Mouse (Mus musculus): ENCODE results near the gene Asxl2. TPM values are rescaled to one million over a fixed set of nuclear protein-coding genes. Genes with fewer than 3 reads are reported as not detected.

Asxl2 gene
- polyA plus RNA-seq (2014; fragmentation: Nextera tagmentation; extraction: Ambion mirVana), result 19.7 and 22.0 TPM in 2 replicates

GRCm38 (mm10) chr12:3426530-3427034 is at the start of gene Asxl2:
Asxl2 (plus strand) TSS chr12:3426857.
- ATAC-seq (replicated peaks; ENCODE audit: low FRiP score) (peak; percentile 96), DNase-seq (ENCODE audit: low spot score) (peak; percentile 99)
- Histone ChIP-seq H3K4me1 (replicated peaks; ENCODE audit: control insufficient read depth, insufficient read depth, low read length) (no peaks in the 10 kb centered on the region), H3K9me3 (ENCODE audit: control insufficient read depth, low read length) (no peaks in the 10 kb centered on the region), H3K36me3 (ENCODE audit: control insufficient read depth, insufficient read depth, low read length) (no peaks in the 10 kb centered on the region), H3K27me3 (ENCODE audit: control insufficient read depth, insufficient read depth, low read length) (no peaks in the 10 kb centered on the region), H3K4me2 (ENCODE audit: low read depth, low read length, severe bottlenecking) (peak within 1 kb of the TSS; percentile 56), H3K27ac (ENCODE audit: low read depth, low read length) (peak within 1 kb of the TSS; percentile 89), H3K4me3 (ENCODE audit: low read depth, low read length) (peak within 1 kb of the TSS; percentile 90), H3K9ac (ENCODE audit: low read length) (peak within 1 kb of the TSS; percentile 93)
- WGBS, result under 1% methylated on average over 53 of the region's 53 CpGs

GRCm38 (mm10) chr12:3377190-3377589 is 49.5 kb upstream of the Asxl2 start:
- Histone ChIP-seq H3K36me3 (ENCODE audit: control insufficient read depth, insufficient read depth, low read length) (no peaks in the 10 kb centered on the region; the same call in 1 of the 2 replicates), H3K4me2 (ENCODE audit: low read depth, low read length, severe bottlenecking) (no peak overlapping the region), H3K9me3 (ENCODE audit: control insufficient read depth, low read length) (no peaks in the 10 kb centered on the region), H3K4me3 (ENCODE audit: low read depth, low read length) (no peak overlapping the region), H3K9ac (ENCODE audit: low read length) (no peak overlapping the region), H3K27me3 (ENCODE audit: control insufficient read depth, insufficient read depth, low read length) (no peaks in the 10 kb centered on the region), H3K4me1 (replicated peaks; ENCODE audit: control insufficient read depth, insufficient read depth, low read length) (no peaks in the 10 kb centered on the region), H3K27ac (ENCODE audit: low read depth, low read length) (no peak overlapping the region)
- WGBS, result 30% methylated on average over 3 of the region's 3 CpGs
- no peak for DNase-seq (ENCODE audit: low spot score)
- ATAC-seq (replicated peaks; ENCODE audit: low FRiP score), result no peak

GRCm38 (mm10) chr12:3377755-3378154 is 48.9 kb upstream of the Asxl2 start:
- Histone ChIP-seq H3K9me3 (ENCODE audit: control insufficient read depth, low read length) (no peaks in the 10 kb centered on the region), H3K27ac (ENCODE audit: low read depth, low read length) (no peak overlapping the region), H3K9ac (ENCODE audit: low read length) (no peak overlapping the region), H3K4me2 (ENCODE audit: low read depth, low read length, severe bottlenecking) (no peak overlapping the region), H3K4me1 (replicated peaks; ENCODE audit: control insufficient read depth, insufficient read depth, low read length) (no peaks in the 10 kb centered on the region), H3K4me3 (ENCODE audit: low read depth, low read length) (no peak overlapping the region), H3K27me3 (ENCODE audit: control insufficient read depth, insufficient read depth, low read length) (no peaks in the 10 kb centered on the region), H3K36me3 (ENCODE audit: control insufficient read depth, insufficient read depth, low read length) (no peaks in the 10 kb centered on the region; the same call in 1 of the 2 replicates)
- no peak for DNase-seq (ENCODE audit: low spot score)
- no peak for ATAC-seq (replicated peaks; ENCODE audit: low FRiP score)
- 84% methylated on average over 5 of the region's 5 CpGs for WGBS

- ATAC-seq (replicated peaks; ENCODE audit: low FRiP score) (no peak), DNase-seq (ENCODE audit: low spot score) (no peak)
- Histone ChIP-seq H3K4me2 (ENCODE audit: low read depth, low read length, severe bottlenecking) (no peak overlapping the region), H3K4me3 (ENCODE audit: low read depth, low read length) (no peak overlapping the region), H3K36me3 (ENCODE audit: control insufficient read depth, insufficient read depth, low read length) (peaks cover 7% of the 10 kb centered on the region; the same call in 1 of the 2 replicates), H3K9ac (ENCODE audit: low read length) (no peak overlapping the region), H3K9me3 (ENCODE audit: control insufficient read depth, low read length) (no peaks in the 10 kb centered on the region), H3K27me3 (ENCODE audit: control insufficient read depth, insufficient read depth, low read length) (no peaks in the 10 kb centered on the region), H3K4me1 (replicated peaks; ENCODE audit: control insufficient read depth, insufficient read depth, low read length) (0 out of 2 replicates have a peak, but pooled peaks cover 2% of the 10 kb centered on the region), H3K27ac (ENCODE audit: low read depth, low read length) (no peak overlapping the region)
- WGBS, result 80% methylated on average over 1 of the region's 1 CpGs
Measured at GRCm38 (mm10) chr12:3384860-3385259, 41.8 kb upstream of the Asxl2 start.

GRCm38 (mm10) chr12:3385271-3385670 is 41.4 kb upstream of the Asxl2 start:
- H3K9ac ChIP-seq (ENCODE audit: low read length), result no peak overlapping the region
- H3K27ac ChIP-seq (ENCODE audit: low read depth, low read length), result no peak overlapping the region

GRCm38 (mm10) chr12:3385940-3386339 is 40.7 kb upstream of the Asxl2 start:
- no peaks in the 10 kb centered on the region for H3K9me3 ChIP-seq (ENCODE audit: control insufficient read depth, low read length)
- no peak overlapping the region for H3K4me3 ChIP-seq (ENCODE audit: low read depth, low read length)
- H3K4me2 ChIP-seq (ENCODE audit: low read depth, low read length, severe bottlenecking), result no peak overlapping the region
- no peaks in the 10 kb centered on the region for H3K27me3 ChIP-seq (ENCODE audit: control insufficient read depth, insufficient read depth, low read length)
- DNase-seq (ENCODE audit: low spot score) (no peak), ATAC-seq (replicated peaks; ENCODE audit: low FRiP score) (no peak)
- H3K27ac ChIP-seq (ENCODE audit: low read depth, low read length), result no peak overlapping the region
- 64% methylated on average over 10 of the region's 10 CpGs for WGBS
- peaks cover 7% of the 10 kb centered on the region; the same call in 1 of the 2 replicates for H3K36me3 ChIP-seq (ENCODE audit: control insufficient read depth, insufficient read depth, low read length)
- H3K9ac ChIP-seq (ENCODE audit: low read length), result no peak overlapping the region
- H3K4me1 ChIP-seq (replicated peaks; ENCODE audit: control insufficient read depth, insufficient read depth, low read length), result 0 out of 2 replicates have a peak, but pooled peaks cover 2% of the 10 kb centered on the region

More at GRCm38 (mm10) chr12:3385271-3385670, 41.4 kb upstream of the Asxl2 start:
- DNase-seq (ENCODE audit: low spot score) (no peak), ATAC-seq (replicated peaks; ENCODE audit: low FRiP score) (no peak)
- Histone ChIP-seq H3K27me3 (ENCODE audit: control insufficient read depth, insufficient read depth, low read length) (no peaks in the 10 kb centered on the region), H3K4me1 (replicated peaks; ENCODE audit: control insufficient read depth, insufficient read depth, low read length) (0 out of 2 replicates have a peak, but pooled peaks cover 2% of the 10 kb centered on the region), H3K36me3 (ENCODE audit: control insufficient read depth, insufficient read depth, low read length) (peaks cover 7% of the 10 kb centered on the region; the same call in 1 of the 2 replicates), H3K9me3 (ENCODE audit: control insufficient read depth, low read length) (no peaks in the 10 kb centered on the region), H3K4me2 (ENCODE audit: low read depth, low read length, severe bottlenecking) (no peak overlapping the region), H3K4me3 (ENCODE audit: low read depth, low read length) (no peak overlapping the region)
- 84% methylated on average over 6 of the region's 6 CpGs for WGBS

- Histone ChIP-seq H3K9ac (ENCODE audit: low read length) (no peak overlapping the region), H3K27ac (ENCODE audit: low read depth, low read length) (no peak overlapping the region), H3K4me2 (ENCODE audit: low read depth, low read length, severe bottlenecking) (no peak overlapping the region), H3K9me3 (ENCODE audit: control insufficient read depth, low read length) (no peaks in the 10 kb centered on the region), H3K4me3 (ENCODE audit: low read depth, low read length) (no peak overlapping the region), H3K36me3 (ENCODE audit: control insufficient read depth, insufficient read depth, low read length) (peaks cover 7% of the 10 kb centered on the region; the same call in 1 of the 2 replicates), H3K27me3 (ENCODE audit: control insufficient read depth, insufficient read depth, low read length) (no peaks in the 10 kb centered on the region), H3K4me1 (replicated peaks; ENCODE audit: control insufficient read depth, insufficient read depth, low read length) (0 out of 2 replicates have a peak, but pooled peaks cover 2% of the 10 kb centered on the region)
- DNase-seq (ENCODE audit: low spot score), result no peak
- ATAC-seq (replicated peaks; ENCODE audit: low FRiP score), result no peak
- 94% methylated on average over 16 of the region's 16 CpGs for WGBS
Measured at GRCm38 (mm10) chr12:3387891-3388290, 38.8 kb upstream of the Asxl2 start.

GRCm38 (mm10) chr12:3389394-3389793 is 37.3 kb upstream of the Asxl2 start:
- WGBS, result 91% methylated on average over 12 of the region's 12 CpGs
- ATAC-seq (replicated peaks; ENCODE audit: low FRiP score), result no peak

GRCm38 (mm10) chr12:3390071-3390470 is 36.6 kb upstream of the Asxl2 start:
- H3K36me3 ChIP-seq (ENCODE audit: control insufficient read depth, insufficient read depth, low read length), result peaks cover 4% of the 10 kb centered on the region; the same call in 1 of the 2 replicates
- DNase-seq (ENCODE audit: low spot score) (no peak), ATAC-seq (replicated peaks; ENCODE audit: low FRiP score) (no peak)
- no peak overlapping the region for H3K4me3 ChIP-seq (ENCODE audit: low read depth, low read length)
- no peaks in the 10 kb centered on the region for H3K9me3 ChIP-seq (ENCODE audit: control insufficient read depth, low read length)
- no peak overlapping the region for H3K4me2 ChIP-seq (ENCODE audit: low read depth, low read length, severe bottlenecking)
- H3K27ac ChIP-seq (ENCODE audit: low read depth, low read length), result no peak overlapping the region
- H3K27me3 ChIP-seq (ENCODE audit: control insufficient read depth, insufficient read depth, low read length), result no peaks in the 10 kb centered on the region
- WGBS, result 85% methylated on average over 2 of the region's 2 CpGs
- H3K9ac ChIP-seq (ENCODE audit: low read length), result no peak overlapping the region
- H3K4me1 ChIP-seq (replicated peaks; ENCODE audit: control insufficient read depth, insufficient read depth, low read length), result 0 out of 2 replicates have a peak, but pooled peaks cover 2% of the 10 kb centered on the region

More at GRCm38 (mm10) chr12:3389394-3389793, 37.3 kb upstream of the Asxl2 start:
- Histone ChIP-seq H3K9ac (ENCODE audit: low read length) (no peak overlapping the region), H3K27ac (ENCODE audit: low read depth, low read length) (no peak overlapping the region), H3K27me3 (ENCODE audit: control insufficient read depth, insufficient read depth, low read length) (no peaks in the 10 kb centered on the region), H3K4me2 (ENCODE audit: low read depth, low read length, severe bottlenecking) (no peak overlapping the region), H3K36me3 (ENCODE audit: control insufficient read depth, insufficient read depth, low read length) (peaks cover 4% of the 10 kb centered on the region; the same call in 1 of the 2 replicates), H3K4me3 (ENCODE audit: low read depth, low read length) (no peak overlapping the region), H3K9me3 (ENCODE audit: control insufficient read depth, low read length) (no peaks in the 10 kb centered on the region), H3K4me1 (replicated peaks; ENCODE audit: control insufficient read depth, insufficient read depth, low read length) (0 out of 2 replicates have a peak, but pooled peaks cover 2% of the 10 kb centered on the region)
- no peak for DNase-seq (ENCODE audit: low spot score)
